Mouse (Mus musculus): ENCODE data around the gene Ebf1. TPM values are rescaled to one million over a fixed set of nuclear protein-coding genes. Genes with fewer than 3 reads are reported as not detected.

Gene Ebf1
- total and polyA plus RNA-seq, 2 experiments from 2014 or later: 27.1 to 30.0 TPM

DNA sequence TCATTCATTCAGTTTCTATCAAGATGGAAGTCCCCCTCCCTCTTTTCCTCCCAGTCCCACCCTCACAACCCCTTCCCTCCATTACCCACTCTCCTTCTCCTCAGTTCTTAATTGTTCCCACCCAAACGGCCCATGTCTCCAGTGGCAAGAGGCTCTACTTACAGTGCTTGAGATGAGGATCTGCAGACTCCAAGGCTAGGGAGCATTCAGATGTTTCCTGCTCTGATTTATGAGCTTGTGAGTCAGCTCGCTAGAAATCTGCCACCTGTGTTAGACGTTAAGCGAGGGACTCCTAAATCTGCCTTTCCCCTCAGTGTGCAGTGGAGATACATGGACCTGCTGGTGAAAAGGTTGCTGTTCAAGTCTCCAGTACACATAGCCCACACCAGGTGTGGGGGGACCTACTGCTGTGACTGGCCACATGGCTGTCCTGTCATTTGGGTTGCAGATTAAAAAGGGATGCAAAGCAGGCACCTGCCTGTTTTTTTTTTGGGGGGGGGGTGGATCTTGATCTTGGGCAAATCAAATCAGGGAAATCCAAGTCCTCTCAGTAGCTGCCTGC is 21.2 kb downstream of the Ebf1 start:
- WGBS: 82% methylated on average over 4 of the region's 4 CpGs
- Histone ChIP-seq H3K36me3 (ENCODE audit: insufficient read depth, low read length) (no peaks in the 10 kb centered on the region), H3K27ac (ENCODE audit: low read depth, low read length) (no peak overlapping the region), H3K4me1 (ENCODE audit: insufficient read depth, low read length) (no peaks in the 10 kb centered on the region), H3K27me3 (ENCODE audit: insufficient read depth, low read length) (no peaks in the 10 kb centered on the region), H3K9ac (replicated peaks; ENCODE audit: low read length, poor library complexity, severe bottlenecking) (no peak overlapping the region), H3K4me3 (ENCODE audit: low read depth, low read length) (no peak overlapping the region), H3K4me2 (ENCODE audit: low read depth, low read length, poor library complexity, severe bottlenecking) (no peak overlapping the region), H3K9me3 (ENCODE audit: low read length) (no peaks in the 10 kb centered on the region)
- no peak for ATAC-seq (ENCODE audit: low FRiP score)
- TF ChIP-seq CTCF (IDR thresholded peaks at IDR 0.05): no peak
- no peak for DNase-seq (ENCODE audit: low spot score)

DNA sequence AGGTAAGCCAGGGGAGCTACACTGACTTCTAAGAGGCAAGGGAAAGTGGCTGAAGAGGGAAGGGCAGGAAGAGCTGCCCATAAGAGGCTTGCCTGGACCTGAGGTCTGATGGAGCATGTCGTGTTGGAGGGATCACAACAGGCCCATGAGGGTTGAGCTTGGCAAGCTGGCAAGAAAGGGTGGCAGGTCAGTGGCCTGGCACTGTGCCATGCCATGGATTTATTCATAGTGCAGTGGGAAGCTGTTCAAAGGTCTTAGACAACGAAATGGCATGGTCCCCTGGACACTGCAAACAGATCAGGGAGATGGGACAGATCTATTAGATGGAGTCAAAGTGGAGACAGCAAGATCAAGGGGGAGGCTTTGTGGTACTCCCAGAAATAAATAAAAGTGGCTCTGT is 24.4 kb downstream of the Ebf1 start:
- H3K36me3 ChIP-seq (ENCODE audit: insufficient read depth, low read length): no peaks in the 10 kb centered on the region
- H3K27me3 ChIP-seq (ENCODE audit: insufficient read depth, low read length): no peaks in the 10 kb centered on the region
- WGBS: 49% methylated on average over 2 of the region's 2 CpGs
- H3K9ac ChIP-seq (replicated peaks; ENCODE audit: low read length, poor library complexity, severe bottlenecking): no peak overlapping the region
- H3K4me3 ChIP-seq (ENCODE audit: low read depth, low read length): no peak overlapping the region
- no peaks in the 10 kb centered on the region for H3K4me1 ChIP-seq (ENCODE audit: insufficient read depth, low read length)
- no peak for DNase-seq (ENCODE audit: low spot score)
- no peak overlapping the region for H3K27ac ChIP-seq (ENCODE audit: low read depth, low read length)
- ATAC-seq (ENCODE audit: low FRiP score): no peak
- no peak for TF ChIP-seq CTCF (IDR thresholded peaks at IDR 0.05)
- H3K4me2 ChIP-seq (ENCODE audit: low read depth, low read length, poor library complexity, severe bottlenecking): no peak overlapping the region
- no peaks in the 10 kb centered on the region for H3K9me3 ChIP-seq (ENCODE audit: low read length)

DNA sequence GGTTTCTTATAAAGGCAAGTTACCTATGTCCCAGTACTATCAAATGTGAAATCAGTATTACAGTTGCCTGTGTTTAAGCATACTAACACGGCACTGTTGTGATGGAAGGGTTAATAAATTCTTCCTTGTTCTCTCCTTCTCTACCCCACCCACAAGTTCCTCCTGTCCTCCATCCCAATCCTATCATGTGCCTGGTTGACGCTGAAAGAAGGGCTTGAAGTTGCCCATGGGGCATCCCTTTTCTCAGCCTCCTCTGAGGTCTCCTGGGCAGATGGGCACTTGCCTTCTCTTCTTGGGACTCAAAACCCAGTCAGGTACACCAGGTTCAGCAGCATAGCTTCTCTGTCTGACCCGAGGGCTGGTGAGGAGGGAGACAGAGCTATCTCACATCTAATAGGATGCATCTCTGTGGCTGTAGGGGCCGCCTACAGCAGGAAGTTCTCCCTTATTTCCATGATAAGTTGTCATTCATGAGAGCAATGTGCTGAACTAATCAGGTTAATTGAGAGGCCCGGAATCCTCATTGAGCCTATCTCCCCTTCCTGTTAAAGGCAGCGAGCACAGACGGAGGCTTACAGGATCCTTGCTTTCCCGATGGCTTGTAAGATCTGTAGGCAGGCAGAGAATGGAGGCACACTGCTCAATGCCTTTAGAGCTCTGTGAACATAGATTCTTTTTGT is 37.4 kb downstream of the Ebf1 start:
- DNase-seq (ENCODE audit: low spot score): peak; percentile 32
- Histone ChIP-seq H3K4me2 (ENCODE audit: low read depth, low read length, poor library complexity, severe bottlenecking) (no peak overlapping the region), H3K9me3 (ENCODE audit: low read length) (no peaks in the 10 kb centered on the region), H3K27ac (ENCODE audit: low read depth, low read length) (no peak overlapping the region), H3K4me1 (ENCODE audit: insufficient read depth, low read length) (peaks cover 7% of the 10 kb centered on the region; the same call in 1 of the 2 replicates), H3K27me3 (ENCODE audit: insufficient read depth, low read length) (no peaks in the 10 kb centered on the region), H3K36me3 (ENCODE audit: insufficient read depth, low read length) (no peaks in the 10 kb centered on the region), H3K4me3 (ENCODE audit: low read depth, low read length) (no peak overlapping the region), H3K9ac (replicated peaks; ENCODE audit: low read length, poor library complexity, severe bottlenecking) (no peak overlapping the region)
- no peak for TF ChIP-seq CTCF (IDR thresholded peaks at IDR 0.05)
- 36% methylated on average over 8 of the region's 8 CpGs for WGBS
- no peak for ATAC-seq (ENCODE audit: low FRiP score)

DNA sequence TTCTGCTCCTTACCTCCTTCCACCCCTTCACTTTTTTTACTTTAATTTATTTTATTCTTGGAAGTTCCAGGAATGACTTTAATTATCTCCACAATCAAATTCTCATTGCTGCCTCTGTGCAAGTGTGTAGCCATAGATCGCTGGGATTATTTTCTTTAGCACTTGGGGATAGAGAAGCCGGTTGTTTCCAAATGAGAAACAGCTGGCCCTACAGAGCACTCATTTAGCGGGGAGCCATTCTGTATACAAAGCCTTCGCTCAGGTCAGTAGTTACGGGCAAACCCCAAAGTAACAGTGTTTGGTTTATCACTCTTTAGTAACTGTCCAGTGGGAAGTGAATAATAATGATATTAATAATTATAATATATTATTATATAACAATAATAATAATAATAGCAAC is 38.4 kb downstream of the Ebf1 start:
- TF ChIP-seq CTCF (IDR thresholded peaks at IDR 0.05): no peak
- Histone ChIP-seq H3K4me2 (ENCODE audit: low read depth, low read length, poor library complexity, severe bottlenecking) (no peak overlapping the region), H3K9ac (replicated peaks; ENCODE audit: low read length, poor library complexity, severe bottlenecking) (no peak overlapping the region), H3K27me3 (ENCODE audit: insufficient read depth, low read length) (no peaks in the 10 kb centered on the region), H3K4me1 (ENCODE audit: insufficient read depth, low read length) (peaks cover 6% of the 10 kb centered on the region; the same call in 1 of the 2 replicates), H3K36me3 (ENCODE audit: insufficient read depth, low read length) (no peaks in the 10 kb centered on the region), H3K4me3 (ENCODE audit: low read depth, low read length) (no peak overlapping the region), H3K27ac (ENCODE audit: low read depth, low read length) (no peak overlapping the region), H3K9me3 (ENCODE audit: low read length) (no peaks in the 10 kb centered on the region)
- 54% methylated on average over 5 of the region's 5 CpGs for WGBS
- DNase-seq (ENCODE audit: low spot score) (no peak), ATAC-seq (ENCODE audit: low FRiP score) (no peak)

DNA sequence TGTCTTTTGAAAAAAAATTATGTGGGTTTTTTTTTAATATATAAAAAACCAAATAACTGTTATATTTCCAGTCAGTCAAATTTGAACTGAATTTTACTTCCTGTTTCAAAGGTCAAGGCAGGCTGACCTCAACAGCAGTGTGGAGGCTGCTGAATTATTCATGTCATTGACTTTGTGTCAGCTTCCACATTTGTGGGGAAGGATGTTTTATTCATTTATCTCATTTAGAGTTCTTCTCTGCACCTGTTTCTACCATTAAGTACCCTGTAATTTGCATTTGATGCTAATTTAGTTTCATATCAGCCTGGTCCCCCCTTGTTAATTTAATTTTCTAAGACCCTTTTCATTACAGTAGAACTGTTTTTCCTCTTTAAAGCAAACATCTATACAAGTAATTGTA is 39.8 kb downstream of the Ebf1 start:
- DNase-seq (ENCODE audit: low spot score): no peak
- Histone ChIP-seq H3K27me3 (ENCODE audit: insufficient read depth, low read length) (no peaks in the 10 kb centered on the region), H3K9ac (replicated peaks; ENCODE audit: low read length, poor library complexity, severe bottlenecking) (no peak overlapping the region), H3K27ac (ENCODE audit: low read depth, low read length) (no peak overlapping the region), H3K4me1 (ENCODE audit: insufficient read depth, low read length) (no peaks in the 10 kb centered on the region), H3K36me3 (ENCODE audit: insufficient read depth, low read length) (no peaks in the 10 kb centered on the region), H3K4me2 (ENCODE audit: low read depth, low read length, poor library complexity, severe bottlenecking) (no peak overlapping the region), H3K9me3 (ENCODE audit: low read length) (no peaks in the 10 kb centered on the region), H3K4me3 (ENCODE audit: low read depth, low read length) (no peak overlapping the region)
- no peak for TF ChIP-seq CTCF (IDR thresholded peaks at IDR 0.05)
- no peak for ATAC-seq (ENCODE audit: low FRiP score)

DNA sequence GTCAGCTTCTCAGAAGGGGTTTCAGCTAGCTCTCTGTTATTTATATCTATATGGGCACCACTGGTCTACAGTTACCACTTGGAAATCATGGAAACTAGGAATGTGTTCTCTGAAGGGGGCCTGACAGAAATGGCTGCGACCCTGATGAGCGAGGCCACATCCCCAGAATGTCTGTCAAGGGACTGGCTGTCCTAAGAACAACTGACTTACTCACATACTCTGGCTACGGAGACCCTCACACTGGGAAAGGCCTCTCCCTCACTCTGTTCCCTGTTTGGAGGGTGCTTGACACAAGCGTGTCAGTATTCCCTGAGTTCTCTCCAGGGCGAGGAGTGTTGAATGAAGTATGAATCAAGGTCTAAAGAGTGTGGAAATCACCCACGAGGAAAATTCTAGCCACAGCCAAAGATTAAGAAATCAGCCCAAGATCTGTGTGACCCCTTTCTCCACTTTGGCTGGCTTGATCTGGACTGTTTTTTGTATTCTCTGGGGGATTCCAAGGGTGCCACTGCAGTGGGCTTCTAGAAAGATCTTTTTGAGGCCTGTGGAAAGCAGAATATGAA is 40.8 kb downstream of the Ebf1 start:
- H3K27ac ChIP-seq (ENCODE audit: low read depth, low read length): no peak overlapping the region
- WGBS: 48% methylated on average over 6 of the region's 6 CpGs
- no peaks in the 10 kb centered on the region for H3K9me3 ChIP-seq (ENCODE audit: low read length)
- DNase-seq (ENCODE audit: low spot score): no peak
- no peak overlapping the region for H3K9ac ChIP-seq (replicated peaks; ENCODE audit: low read length, poor library complexity, severe bottlenecking)
- no peaks in the 10 kb centered on the region for H3K4me1 ChIP-seq (ENCODE audit: insufficient read depth, low read length)
- H3K4me3 ChIP-seq (ENCODE audit: low read depth, low read length): no peak overlapping the region
- H3K4me2 ChIP-seq (ENCODE audit: low read depth, low read length, poor library complexity, severe bottlenecking): no peak overlapping the region
- ATAC-seq (ENCODE audit: low FRiP score): no peak
- TF ChIP-seq CTCF (IDR thresholded peaks at IDR 0.05): no peak
- no peaks in the 10 kb centered on the region for H3K36me3 ChIP-seq (ENCODE audit: insufficient read depth, low read length)
- H3K27me3 ChIP-seq (ENCODE audit: insufficient read depth, low read length): no peaks in the 10 kb centered on the region

All from midbrain, postnatal 0 days (tissue).